Mouse (Mus musculus): ENCODE data around the gene Trpc3. TPM values are rescaled to one million over a fixed set of nuclear protein-coding genes. Genes with fewer than 3 reads are reported as not detected.
A peak's percentile ranks its signal among the peaks of the same experiment; 100 is the strongest.
"Not testable (repeated sequence)": the region's sequence is repeated elsewhere in the genome, so short reads cannot be mapped to it uniquely, and the experiment has no call there.

The Trpc3 gene
- total RNA-seq (2021): 1 to 10 TPM; 7.5 to 8.9 TPM
- long read RNA-seq, experiment 1, transcript Trpc3-201 (12 exons, 3,694 nt): major isoform, 7 of 13 reads
- long read RNA-seq, experiment 1, partial matches to known transcripts: 4 of 13 reads
- long read RNA-seq, experiment 1, other reads (novel, unspliced or antisense): 1 of 13 reads
- long read RNA-seq, experiment 2, transcript Trpc3-201 (12 exons, 3,694 nt): major isoform, 9 of 13 reads
- long read RNA-seq, experiment 2, partial matches to known transcripts: 1 of 13 reads
- long read RNA-seq, experiment 2, other reads (novel, unspliced or antisense): 3 of 13 reads

- DNase-seq: peak; percentile 40 to 50
- intact Hi-C loops (cut with DNase I): loop anchor here (1.0 kb wide), 1 partner anchor 147 kb away; no protein-coding TSS in a partner anchor
Measured at GRCm38 (mm10) chr3:36689392-36690291, at the start of gene Trpc3. TSS of gene Trpc3 (minus strand) at chr3:36690167.

GRCm38 (mm10) chr3:36738071-36738470 is 48.1 kb upstream of the Trpc3 start:
- intact Hi-C loops (cut with DNase I): no loop called here
- DNase-seq: no peak

- intact Hi-C loops (cut with DNase I): no loop called here
- no peak for DNase-seq
Measured at GRCm38 (mm10) chr3:36733075-36733474, 43.1 kb upstream of the Trpc3 start.

- intact Hi-C loops (cut with DNase I): no loop called here
- no peak for DNase-seq
Measured at GRCm38 (mm10) chr3:36726545-36726944, 36.6 kb upstream of the Trpc3 start.

- DNase-seq: no peak
- intact Hi-C loops (cut with DNase I): no loop called here
Measured at GRCm38 (mm10) chr3:36721850-36722249, 31.9 kb upstream of the Trpc3 start.

- no peak for DNase-seq
- intact Hi-C loops (cut with DNase I): no loop called here
Measured at GRCm38 (mm10) chr3:36709521-36709920, 19.6 kb upstream of the Trpc3 start.

GRCm38 (mm10) chr3:36690292-36690650 is 304 bp upstream of the Trpc3 start:
- DNase-seq: no peak
- intact Hi-C loops (cut with DNase I): no loop called here

- peak; percentile 81 for DNase-seq
- intact Hi-C loops (cut with DNase I): loop anchor here (1.0 kb wide), 1 partner anchor 147 kb away; no protein-coding TSS in a partner anchor
Measured at GRCm38 (mm10) chr3:36688874-36689273, 1.1 kb downstream of the Trpc3 start.

- intact Hi-C loops (cut with DNase I): no loop called here
- no peak for DNase-seq
Measured at GRCm38 (mm10) chr3:36675822-36676221, 14.1 kb downstream of the Trpc3 start.

- intact Hi-C loops (cut with DNase I): no loop called here
- DNase-seq: no peak
Measured at GRCm38 (mm10) chr3:36667814-36668213, 22.2 kb downstream of the Trpc3 start.

- intact Hi-C loops (cut with DNase I); DNase-seq: not testable (repeated sequence)
Measured at GRCm38 (mm10) chr3:36645245-36645559, 44.8 kb downstream of the Trpc3 start.

GRCm38 (mm10) chr3:36644554-36645244 is 45.3 kb downstream of the Trpc3 start:
- intact Hi-C loops (cut with DNase I): no loop called here
- no peak for DNase-seq

- no peak for DNase-seq
- intact Hi-C loops (cut with DNase I): no loop called here
Measured at GRCm38 (mm10) chr3:36643354-36643753, 46.6 kb downstream of the Trpc3 start.

- intact Hi-C loops (cut with DNase I): no loop called here
- DNase-seq: no peak
Measured at GRCm38 (mm10) chr3:36642736-36643135, 47.2 kb downstream of the Trpc3 start.

GRCm38 (mm10) chr3:36640787-36641186 is 49.2 kb downstream of the Trpc3 start:
- intact Hi-C loops (cut with DNase I): no loop called here
- no peak for DNase-seq

GRCm38 (mm10) chr3:36635449-36635848 is 54.5 kb downstream of the Trpc3 start:
- intact Hi-C loops (cut with DNase I): loop anchor here (5.0 kb wide), 1 partner anchor 562 kb away; no protein-coding TSS in a partner anchor
- DNase-seq: peak; percentile 21 to 40

- DNase-seq: no peak
- intact Hi-C loops (cut with DNase I): no loop called here
Measured at GRCm38 (mm10) chr3:36626803-36627202, 63.2 kb downstream of the Trpc3 start.

- intact Hi-C loops (cut with DNase I): no loop called here
- no peak for DNase-seq
Measured at GRCm38 (mm10) chr3:36618181-36618580, 71.8 kb downstream of the Trpc3 start.

- DNase-seq: no peak
- intact Hi-C loops (cut with DNase I): no loop called here
Measured at GRCm38 (mm10) chr3:36613908-36614255, 76.1 kb downstream of the Trpc3 start.

- peak; percentile 92 to 94 for DNase-seq
- intact Hi-C loops (cut with DNase I): no loop called here
Measured at GRCm38 (mm10) chr3:36613202-36613907, 76.6 kb downstream of the Trpc3 start, which contains the start of gene Bbs7. TSS of gene Bbs7 (minus strand) at chr3:36613477.

Measured in heart, postnatal 14 days (tissue).